Mouse (Mus musculus) heart, adult 2 months (tissue): ENCODE measurements around the gene Tuba1a.

Source experiments
- CTCF ChIP-seq: fragments of 200-600 bp; IDR thresholded peaks from 2 replicates; pipeline ENCODE4 v1.8.1; 2022; ENCODE audit warnings: antibody characterized with exemption, mild to moderate bottlenecking, moderate library complexity
- POLR2A ChIP-seq: fragments of 200-500 bp; IDR thresholded peaks from 2 replicates; pipeline ENCODE4 v1.6.1; 2011; ENCODE audit warnings: mild to moderate bottlenecking, low read depth, low read length, control low read depth; ENCODE audit not compliant: insufficient read depth

- no peak for TF ChIP-seq POLR2A
- no peak for TF ChIP-seq CTCF
Observed at GRCm38 (mm10) chr15:98996840-98997239, 43.3 kb upstream of the Tuba1a start.
